Mouse (Mus musculus): Measurements from ENCODE around the gene Svs1.

GRCm38 (mm10) chr6:49025290-49025689 lies 38.6 kb downstream of the Svs1 start:
- TF ChIP-seq EP300 (IDR thresholded peaks at IDR 0.05; ENCODE audit: low read depth) (no peak), CTCF (IDR thresholded peaks at IDR 0.05; ENCODE audit: low read depth) (no peak)

All from heart, postnatal 0 days (tissue).